Mouse (Mus musculus) heart, embryonic 12.5 days (tissue): ENCODE results near the gene Paqr5. TPM values are rescaled to one million over a fixed set of nuclear protein-coding genes. Genes with fewer than 3 reads are reported as not detected.

ENCODE experiments used
- ATAC-seq: fragments of 200-750 bp; cut with Nextera tagmentation; 2 replicates; pipeline ENCODE4 v1.8.0; 2017; ENCODE audit warnings: moderate TSS enrichment, moderate library complexity; ENCODE audit not compliant: insufficient number of reproducible peaks, low FRiP score
- H3K27ac ChIP-seq: fragments of 300-500 bp; sonication (generic); 2 replicates; pipeline ENCODE4 v1.5.1; 2016; ENCODE audit warnings: mild to moderate bottlenecking, moderate library complexity; ENCODE audit not compliant: poor library complexity, severe bottlenecking
- H3K27me3 ChIP-seq: fragments of 300-500 bp; sonication (generic); replicated peaks from 2 replicates; pipeline ENCODE4 v1.6.1; 2016; ENCODE audit warnings: mild to moderate bottlenecking, moderate library complexity
- H3K36me3 ChIP-seq: fragments of 300-500 bp; sonication (generic); 2 replicates; pipeline ENCODE4 v1.6.1; 2016; ENCODE audit warnings: mild to moderate bottlenecking, moderate library complexity
- H3K4me1 ChIP-seq: fragments of 300-500 bp; sonication (generic); replicated peaks from 2 replicates; pipeline ENCODE4 v1.6.1; 2016; ENCODE audit warnings: mild to moderate bottlenecking
- H3K4me2 ChIP-seq: fragments of 300-500 bp; sonication (generic); 2 replicates; pipeline ENCODE4 v1.6.1; 2016; ENCODE audit warnings: mild to moderate bottlenecking, moderate library complexity
- H3K4me3 ChIP-seq: fragments of 300-500 bp; sonication (generic); 2 replicates; pipeline ENCODE4 v1.5.1; 2016; ENCODE audit warnings: mild to moderate bottlenecking
- H3K9ac ChIP-seq: fragments of 300-500 bp; sonication (generic); 2 replicates; pipeline ENCODE4 v1.6.1; 2016; ENCODE audit warnings: mild to moderate bottlenecking, moderate library complexity
- H3K9me3 ChIP-seq: fragments of 300-500 bp; sonication (generic); replicated peaks from 2 replicates; pipeline ENCODE4 v1.6.1; 2016; ENCODE audit warnings: mild to moderate bottlenecking, moderate library complexity
- WGBS: fragments of 180-500 bp; shearing (Covaris S2); methylation state at CpG from one replicate; pipeline ENCODE4 v1.1.7; 2016; 5-methylcytosine and 5-hydroxymethylcytosine counted together
- polyA plus RNA-seq: library from polyadenylated mRNA; unstranded; fragments of >200 nt; fragmentation: Nextera tagmentation; extraction: Ambion mirVana; gene quantifications from 2 replicates; pipeline ENCODE4 v1.2.1, GENCODE M21; 2016

Paqr5 gene
- polyA plus RNA-seq, 1 experiment from 2014 or later = 0.40 TPM

GRCm38 (mm10) chr9:61954707-61955106 lies 71.9 kb downstream of the Paqr5 start:
- Histone ChIP-seq H3K9me3 (no peaks in the 10 kb centered on the region), H3K27me3 (no peaks in the 10 kb centered on the region), H3K36me3 (no peaks in the 10 kb centered on the region), H3K9ac (no peak overlapping the region), H3K4me2 (no peak overlapping the region), H3K4me1 (peaks cover 8% of the 10 kb centered on the region), H3K4me3 (no peak overlapping the region), H3K27ac (no peak overlapping the region)
- ATAC-seq = no peak

- Histone ChIP-seq H3K9me3 (no peaks in the 10 kb centered on the region), H3K4me1 (peaks cover 11% of the 10 kb centered on the region), H3K4me3 (no peak overlapping the region), H3K36me3 (no peaks in the 10 kb centered on the region), H3K27me3 (no peaks in the 10 kb centered on the region), H3K4me2 (no peak overlapping the region), H3K9ac (no peak overlapping the region), H3K27ac (no peak overlapping the region)
- ATAC-seq = no peak
- whole genome bisulfite sequencing = 38% methylated on average over 7 of the region's 7 CpGs
Measured at GRCm38 (mm10) chr9:61952241-61952640, 74.4 kb downstream of the Paqr5 start.

- H3K27me3 ChIP-seq = no peaks in the 10 kb centered on the region
- no peak overlapping the region for H3K27ac ChIP-seq
- H3K36me3 ChIP-seq = peaks cover 11% of the 10 kb centered on the region
- 9% methylated on average over 24 of the region's 24 CpGs for WGBS
- peak overlapping the region; percentile 68 for H3K9ac ChIP-seq
- ATAC-seq = peak; percentile 81
- H3K4me1 ChIP-seq = peaks cover 18% of the 10 kb centered on the region
- H3K9me3 ChIP-seq = no peaks in the 10 kb centered on the region
- peak overlapping the region; percentile 88 for H3K4me3 ChIP-seq
- peak overlapping the region; percentile 93 for H3K4me2 ChIP-seq
Measured at GRCm38 (mm10) chr9:61947402-61948346, 79.0 kb downstream of the Paqr5 start.

- Histone ChIP-seq H3K27ac (peak within 1 kb of the TSS; percentile 66), H3K27me3 (no peaks in the 10 kb centered on the region), H3K4me2 (peak within 1 kb of the TSS; percentile 93), H3K4me1 (peaks cover 13% of the 10 kb centered on the region), H3K36me3 (peaks cover 18% of the 10 kb centered on the region), H3K9ac (peak within 1 kb of the TSS; percentile 73), H3K4me3 (peak within 1 kb of the TSS; percentile 88), H3K9me3 (no peaks in the 10 kb centered on the region)
- whole genome bisulfite sequencing = under 1% methylated on average over 44 of the region's 44 CpGs
- ATAC-seq = peak; percentile 94
Measured at GRCm38 (mm10) chr9:61946623-61947401, 79.8 kb downstream of the Paqr5 start, which contains the start of gene Kif23. Gene Kif23, minus strand, starts transcription at chr9:61946774.

- H3K4me2 ChIP-seq = peak overlapping the region; percentile 93
- ATAC-seq = peak; percentile 75
- H3K27ac ChIP-seq = peak overlapping the region; percentile 66
- H3K27me3 ChIP-seq = no peaks in the 10 kb centered on the region
- peak overlapping the region; percentile 73 for H3K9ac ChIP-seq
- peak overlapping the region; percentile 88 for H3K4me3 ChIP-seq
- H3K36me3 ChIP-seq = peaks cover 20% of the 10 kb centered on the region
- under 1% methylated on average over 37 of the region's 38 CpGs for WGBS
- H3K9me3 ChIP-seq = no peaks in the 10 kb centered on the region
- peaks cover 19% of the 10 kb centered on the region for H3K4me1 ChIP-seq
Measured at GRCm38 (mm10) chr9:61945973-61946611, 80.6 kb downstream of the Paqr5 start.

- 0 out of 2 replicates have a peak overlapping the region, but pooled peaks have one; percentile 4 for H3K4me2 ChIP-seq
- no peak for ATAC-seq
- no peaks in the 10 kb centered on the region for H3K27me3 ChIP-seq
- H3K9ac ChIP-seq = no peak overlapping the region
- no peaks in the 10 kb centered on the region for H3K9me3 ChIP-seq
- 30% methylated on average over 3 of the region's 3 CpGs for WGBS
- peaks cover 25% of the 10 kb centered on the region for H3K4me1 ChIP-seq
- no peak overlapping the region for H3K4me3 ChIP-seq
- peaks cover 67% of the 10 kb centered on the region for H3K36me3 ChIP-seq
- H3K27ac ChIP-seq = peak overlapping the region; percentile 65
Measured at GRCm38 (mm10) chr9:61941054-61941453, 85.6 kb downstream of the Paqr5 start.

GRCm38 (mm10) chr9:61933333-61933732 lies 93.3 kb downstream of the Paqr5 start:
- Histone ChIP-seq H3K4me3 (no peak overlapping the region), H3K4me1 (no peaks in the 10 kb centered on the region), H3K4me2 (no peak overlapping the region), H3K27me3 (no peaks in the 10 kb centered on the region), H3K9me3 (no peaks in the 10 kb centered on the region), H3K36me3 (peaks cover 92% of the 10 kb centered on the region), H3K9ac (no peak overlapping the region), H3K27ac (no peak overlapping the region)
- ATAC-seq = no peak
- WGBS = 74% methylated on average over 2 of the region's 2 CpGs

GRCm38 (mm10) chr9:61932009-61932408 lies 94.6 kb downstream of the Paqr5 start:
- WGBS = 65% methylated on average over 3 of the region's 3 CpGs
- no peak overlapping the region for H3K27ac ChIP-seq
- H3K4me2 ChIP-seq = no peak overlapping the region
- no peak overlapping the region for H3K4me3 ChIP-seq
- peaks cover 93% of the 10 kb centered on the region for H3K36me3 ChIP-seq
- no peaks in the 10 kb centered on the region for H3K27me3 ChIP-seq
- H3K9me3 ChIP-seq = no peaks in the 10 kb centered on the region
- ATAC-seq = no peak
- H3K4me1 ChIP-seq = no peaks in the 10 kb centered on the region
- H3K9ac ChIP-seq = no peak overlapping the region

GRCm38 (mm10) chr9:61925086-61925660 lies 101.5 kb downstream of the Paqr5 start:
- no peak overlapping the region for H3K4me2 ChIP-seq
- H3K4me3 ChIP-seq = no peak overlapping the region
- WGBS = 88% methylated on average over 10 of the region's 10 CpGs
- no peak overlapping the region for H3K9ac ChIP-seq
- no peak for ATAC-seq
- H3K27me3 ChIP-seq = no peaks in the 10 kb centered on the region
- H3K27ac ChIP-seq = no peak overlapping the region
- peaks cover 92% of the 10 kb centered on the region for H3K36me3 ChIP-seq
- H3K4me1 ChIP-seq = no peaks in the 10 kb centered on the region
- H3K9me3 ChIP-seq = no peaks in the 10 kb centered on the region

- Histone ChIP-seq H3K36me3 (peaks cover 77% of the 10 kb centered on the region), H3K4me1 (no peaks in the 10 kb centered on the region), H3K9ac (no peak overlapping the region), H3K4me2 (no peak overlapping the region), H3K27ac (no peak overlapping the region), H3K9me3 (no peaks in the 10 kb centered on the region), H3K27me3 (no peaks in the 10 kb centered on the region), H3K4me3 (no peak overlapping the region)
- ATAC-seq = no peak
- 73% methylated on average over 6 of the region's 6 CpGs for WGBS
Measured at GRCm38 (mm10) chr9:61920331-61920730, 106.3 kb downstream of the Paqr5 start.
